Mouse (Mus musculus) testis, postnatal 10 days (tissue): Measurements from ENCODE around the gene Ptgis.
A peak's percentile ranks its signal among the peaks of the same experiment; 100 is the strongest.

Source experiments
- DNase-seq: peaks from one replicate; pipeline ENCODE4 v3.0.0; 2021; ENCODE audit warnings: low spot score

The Ptgis gene

GRCm38 (mm10) chr2:167263040-167263810 is 22.8 kb upstream of the Ptgis start:
- peak; percentile 44 for DNase-seq

DNA sequence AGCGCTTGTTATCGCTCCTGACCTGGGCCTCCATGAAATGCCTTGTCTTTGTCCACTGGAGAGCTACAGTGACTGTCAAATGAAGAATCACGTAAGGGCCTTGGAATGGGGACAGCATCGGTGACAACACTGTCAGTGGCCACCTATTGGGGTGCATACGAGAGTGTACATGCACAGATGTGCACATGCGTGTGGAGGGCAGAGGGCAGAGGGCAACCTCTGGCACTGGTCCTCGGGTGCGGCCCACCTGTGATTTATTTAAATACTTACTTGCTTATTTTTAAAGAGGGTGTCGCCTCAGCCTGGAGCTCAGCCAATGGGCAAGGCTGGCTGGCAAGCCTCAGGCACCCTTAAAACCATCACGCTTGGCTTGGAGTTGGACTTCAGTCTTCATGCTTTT is 22.0 kb upstream of the Ptgis start:
- peak; percentile 46 for DNase-seq

- peak; percentile 40 for DNase-seq
Measured at GRCm38 (mm10) chr2:167261106-167261505, 20.7 kb upstream of the Ptgis start.

- DNase-seq, result no peak
Measured at GRCm38 (mm10) chr2:167257790-167258189, 17.4 kb upstream of the Ptgis start.

DNA sequence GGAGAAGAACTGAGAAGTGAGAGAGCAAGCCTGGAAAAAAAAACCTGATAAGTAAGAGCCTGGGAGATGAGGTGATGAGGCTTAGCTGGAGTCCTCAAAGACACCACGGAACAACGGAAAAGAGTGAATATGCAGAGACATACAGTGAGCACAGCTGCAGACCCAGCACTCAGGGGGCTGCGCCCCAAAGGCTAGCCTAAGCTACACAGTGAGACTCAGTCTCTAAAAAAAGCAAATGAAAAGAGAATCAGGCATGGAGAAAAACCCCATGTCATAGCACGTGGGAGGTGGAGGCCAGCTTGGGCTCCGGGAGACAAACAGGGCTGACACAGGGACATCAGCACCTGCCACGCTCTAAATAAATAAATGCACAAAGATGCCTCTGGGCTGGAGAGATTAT is 14.4 kb upstream of the Ptgis start:
- no peak for DNase-seq

DNA sequence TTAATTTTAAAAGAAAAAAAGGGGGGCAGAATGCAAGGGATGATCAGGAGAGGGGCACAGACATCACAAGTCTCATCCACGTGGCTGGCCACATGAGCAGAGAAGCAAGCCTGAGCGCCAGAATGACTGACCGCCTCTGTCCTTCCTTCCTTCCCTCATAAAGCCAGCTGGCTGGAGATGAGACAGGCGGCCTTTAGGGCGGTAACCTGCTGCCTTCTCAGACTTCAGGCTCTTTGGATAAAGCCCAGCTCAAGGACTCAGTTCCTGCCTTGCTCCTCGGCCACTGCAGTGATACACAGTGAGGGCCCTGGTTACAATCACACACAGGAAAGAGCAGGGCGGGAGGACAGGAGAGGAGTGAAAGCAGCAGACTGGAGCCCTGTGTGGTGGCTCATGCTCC is 13.8 kb upstream of the Ptgis start:
- DNase-seq, result no peak

- no peak for DNase-seq
Measured at GRCm38 (mm10) chr2:167253476-167253875, 13.1 kb upstream of the Ptgis start.

DNA sequence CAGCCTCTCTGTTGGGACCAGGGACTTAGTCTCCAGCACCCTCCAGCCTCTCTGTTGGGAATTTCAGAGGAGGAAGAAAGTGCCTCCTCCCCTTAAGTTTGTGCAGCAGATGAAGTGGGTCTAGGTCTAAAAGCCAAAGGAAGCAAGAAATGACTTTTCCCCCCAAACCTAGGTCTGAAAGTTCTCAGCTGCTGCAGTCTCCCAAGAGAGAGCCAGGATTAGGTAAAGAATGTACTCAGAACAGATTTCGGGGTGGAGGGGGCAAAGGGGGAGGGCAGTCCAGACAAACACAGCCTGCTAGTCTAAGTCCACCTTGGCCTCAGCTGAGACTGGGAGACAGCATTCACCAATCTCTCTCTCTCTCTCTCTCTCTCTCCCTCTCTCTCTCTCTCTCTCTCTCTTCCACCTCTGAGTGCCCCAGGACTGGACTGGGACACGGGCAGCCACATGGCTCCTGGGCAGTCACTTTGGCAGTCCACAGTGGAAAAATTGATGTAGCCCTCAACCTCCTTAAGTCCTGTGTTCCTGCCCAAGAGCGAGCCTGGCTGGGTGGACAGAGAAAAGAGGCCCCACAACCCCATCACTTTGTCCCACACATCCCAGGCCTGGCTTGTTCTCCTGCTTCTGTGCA is 11.8 kb upstream of the Ptgis start:
- no peak for DNase-seq

DNA sequence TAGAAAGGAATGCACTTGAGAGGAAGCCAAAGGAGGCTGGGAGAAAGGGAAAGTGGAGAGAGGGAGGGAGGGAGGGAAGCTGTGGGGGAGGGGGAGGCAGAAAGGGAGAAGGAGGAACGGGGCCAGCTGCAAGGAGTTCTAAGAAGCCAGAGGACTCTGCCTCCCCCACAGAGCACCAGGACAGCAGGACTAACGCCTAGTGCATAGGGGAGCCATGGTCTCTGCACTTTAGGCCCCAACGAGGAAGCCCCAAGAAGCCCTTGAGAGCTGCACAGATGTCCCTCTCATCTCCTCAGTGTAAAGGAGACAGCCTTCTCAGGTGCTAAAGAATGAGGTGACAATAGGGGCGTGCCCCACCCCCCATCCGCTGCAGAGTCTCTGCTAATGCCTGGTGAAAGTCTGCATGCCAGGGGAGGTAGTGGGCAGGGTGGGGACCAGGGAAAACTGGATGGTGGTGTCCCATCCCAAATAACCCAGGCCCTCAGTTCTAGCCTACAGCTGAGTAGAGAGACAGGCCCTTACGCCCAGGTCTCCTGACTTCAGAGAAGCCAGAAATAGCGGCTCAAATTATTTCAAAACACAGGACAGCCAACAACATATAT is 10.4 kb upstream of the Ptgis start:
- peak; percentile 81 for DNase-seq

DNA sequence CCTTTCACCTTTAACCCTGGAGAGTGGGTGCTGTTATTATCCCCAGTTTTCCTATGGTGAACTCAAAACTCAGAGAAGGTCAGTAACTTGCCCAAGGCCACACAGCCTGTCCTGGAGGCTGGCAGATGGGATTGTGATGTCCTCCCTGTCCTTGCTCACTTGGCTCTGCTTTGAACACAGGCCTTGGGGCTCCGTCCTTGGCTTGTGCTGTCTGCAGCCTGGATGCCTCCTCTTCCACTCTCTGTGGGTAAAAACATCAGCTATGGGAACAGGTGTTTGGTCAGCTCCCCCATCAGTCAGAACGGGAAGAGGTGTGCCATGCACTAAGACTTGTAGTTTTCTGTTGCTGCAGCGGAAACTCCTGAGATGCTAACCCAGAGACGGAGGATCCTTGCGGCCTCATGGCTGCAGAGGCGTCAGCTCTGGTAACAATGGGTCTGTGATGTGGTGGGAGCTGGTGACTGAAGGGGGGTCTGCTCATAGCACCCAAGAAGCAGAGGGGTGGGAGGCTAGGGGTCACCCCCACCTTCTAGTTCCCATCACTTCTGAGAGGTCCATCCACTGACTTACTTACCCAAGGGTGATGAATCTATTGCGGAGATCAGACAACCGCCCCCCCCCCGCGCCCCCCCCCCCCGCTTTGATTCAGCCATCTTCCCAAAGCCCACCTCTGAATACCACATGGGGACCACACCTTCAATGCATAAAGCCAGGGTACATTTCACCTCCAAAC is 9.8 kb upstream of the Ptgis start:
- no peak for DNase-seq

DNA sequence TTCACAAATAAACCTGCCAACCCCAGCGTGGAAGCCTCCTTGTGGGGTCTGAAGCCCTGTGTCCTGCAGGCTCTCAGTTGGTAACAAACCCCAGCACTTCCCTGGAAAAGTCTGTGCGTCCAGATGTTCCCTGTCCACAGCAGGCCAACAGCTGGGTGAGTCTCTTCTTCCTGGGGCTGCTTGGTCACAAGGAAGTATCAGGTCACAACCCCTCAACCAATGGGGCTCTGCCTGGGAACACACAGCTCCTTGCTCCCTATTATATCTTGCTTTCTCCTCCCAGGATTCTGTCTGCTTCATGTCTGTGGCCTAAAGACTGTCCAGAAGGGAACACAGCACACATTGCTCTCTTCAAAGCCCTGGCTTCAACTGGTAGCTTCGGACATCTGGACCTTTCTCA is 9.2 kb upstream of the Ptgis start:
- no peak for DNase-seq

GRCm38 (mm10) chr2:167247823-167248222 is 7.4 kb upstream of the Ptgis start:
- no peak for DNase-seq

DNA sequence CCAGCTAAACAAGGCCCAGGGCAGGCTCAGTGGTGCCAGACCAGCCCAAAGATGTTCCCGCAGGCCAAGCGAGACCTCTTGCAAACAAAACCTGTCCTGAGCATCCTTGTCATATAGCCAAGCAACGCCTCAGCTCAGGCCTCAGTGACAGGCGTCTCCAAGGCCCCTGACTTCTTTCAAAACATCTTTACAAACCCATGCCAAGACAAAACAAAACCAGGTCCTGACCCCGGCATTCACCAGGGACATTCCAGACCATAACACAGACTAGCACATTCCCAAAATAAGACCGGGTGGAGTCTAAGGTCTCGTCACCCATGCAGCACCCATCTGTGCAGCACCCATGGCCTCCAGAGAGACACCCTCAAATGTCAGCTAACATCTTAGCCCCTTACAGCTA is 6.3 kb upstream of the Ptgis start:
- DNase-seq, result no peak

- DNase-seq, result no peak
Measured at GRCm38 (mm10) chr2:167244892-167245291, 4.5 kb upstream of the Ptgis start.

DNA sequence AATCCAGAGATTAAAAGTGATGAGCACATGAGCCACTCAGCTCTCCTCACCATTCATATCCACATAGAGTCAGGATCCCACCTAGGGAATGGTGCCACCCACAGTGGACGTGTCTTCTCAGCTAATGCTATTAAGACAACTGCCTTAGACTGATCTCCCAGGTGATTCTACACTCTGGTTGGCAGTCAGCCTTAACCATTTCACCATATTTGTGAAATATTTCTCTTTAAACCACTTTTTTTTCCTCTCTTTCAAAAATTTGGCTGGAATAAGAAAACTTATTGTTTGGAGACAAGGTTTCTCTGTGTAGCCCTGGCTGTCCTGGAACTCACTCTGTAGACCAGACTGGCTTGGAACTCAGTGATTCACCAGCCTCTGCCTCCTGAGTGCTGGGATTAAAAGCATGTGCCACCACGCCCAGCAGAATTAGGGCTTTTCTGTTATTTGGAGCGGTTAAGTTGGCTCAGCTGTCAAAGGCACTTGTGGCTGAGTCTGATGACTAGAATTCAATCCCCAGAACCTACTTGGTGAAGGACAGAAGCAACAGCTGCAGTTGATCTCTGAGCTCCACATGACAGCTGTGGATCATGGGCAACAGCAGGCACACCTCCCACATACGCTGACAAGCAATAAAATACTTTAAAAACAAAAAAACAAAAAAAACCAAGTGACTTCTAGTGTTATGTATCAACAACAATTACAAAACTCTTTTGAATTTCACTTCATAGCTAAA is 3.6 kb upstream of the Ptgis start:
- no peak for DNase-seq

- no peak for DNase-seq
Measured at GRCm38 (mm10) chr2:167239262-167239661, 1.1 kb downstream of the Ptgis start.

DNA sequence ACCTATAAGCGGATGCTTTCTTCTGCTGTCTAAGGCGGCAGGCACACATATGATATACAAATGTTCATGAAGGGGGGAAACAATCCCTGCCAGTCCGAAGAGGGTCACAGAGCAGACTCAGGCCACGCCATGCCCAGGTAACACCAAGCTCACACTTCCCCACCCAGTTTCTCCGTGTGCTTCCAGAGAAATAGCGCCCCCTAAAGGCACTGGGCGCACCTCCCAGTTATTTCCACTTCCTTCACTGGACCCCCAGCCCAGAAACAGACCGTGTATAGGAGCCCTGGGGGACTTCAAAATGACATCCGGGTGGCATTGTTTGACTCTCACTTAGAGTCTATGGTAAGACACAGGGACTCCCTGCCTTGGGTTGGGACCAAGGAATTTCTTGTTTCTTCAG is 3.2 kb downstream of the Ptgis start:
- no peak for DNase-seq

GRCm38 (mm10) chr2:167236174-167236573 is 4.2 kb downstream of the Ptgis start:
- DNase-seq, result no peak

- DNase-seq, result no peak
Measured at GRCm38 (mm10) chr2:167235338-167236018, 4.9 kb downstream of the Ptgis start.

DNA sequence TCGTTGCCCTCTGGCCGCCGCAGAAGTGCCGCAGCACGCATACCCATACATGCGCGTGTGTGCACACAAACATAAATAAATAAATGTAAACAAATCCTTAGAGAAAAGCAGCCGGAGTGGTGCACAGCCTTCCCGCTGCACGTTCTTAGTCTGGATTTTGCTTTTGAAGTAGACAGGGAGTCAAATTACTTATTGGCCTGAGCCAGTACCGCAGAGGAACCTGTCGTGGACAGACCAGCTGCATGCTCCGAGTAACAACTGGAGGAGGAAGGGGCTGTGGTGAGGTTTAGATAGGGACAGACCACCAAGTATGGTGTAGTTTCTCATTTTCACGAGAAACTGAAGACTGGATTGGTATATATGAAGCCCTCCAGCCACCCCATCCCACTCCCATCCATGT is 6.6 kb downstream of the Ptgis start:
- DNase-seq, result no peak

DNA sequence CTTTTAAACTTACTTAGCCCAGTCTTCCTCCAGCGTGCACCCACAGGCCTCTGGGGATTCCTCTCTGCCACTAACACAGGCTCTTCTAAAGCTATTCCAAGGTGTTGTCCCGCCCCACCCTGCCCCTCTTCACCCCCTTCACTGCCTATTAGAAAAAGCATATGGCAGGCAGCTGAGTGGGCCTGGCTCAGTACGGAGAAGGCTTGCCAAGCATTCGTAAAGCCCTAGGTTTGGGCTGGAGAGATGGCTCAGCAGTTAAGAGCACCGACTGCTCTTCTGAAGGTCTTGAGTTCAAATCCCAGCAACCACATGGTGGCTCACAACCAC is 7.4 kb downstream of the Ptgis start:
- no peak for DNase-seq
